Mouse (Mus musculus) adrenal gland, postnatal 14 days (tissue): Measurements from ENCODE around the gene Klrb1. TPM values are rescaled to one million over a fixed set of nuclear protein-coding genes. Genes with fewer than 3 reads are reported as not detected.
"Not testable (repeated sequence)": the region's sequence is repeated elsewhere in the genome, so short reads cannot be mapped to it uniquely, and the experiment has no call there.

Experiments used
- DNase-seq: peaks from one replicate; pipeline ENCODE4 v3.0.0; 2021; ENCODE audit warnings: mixed read lengths
- long read RNA-seq, 2 experiments: library from polyadenylated mRNA; stranded (forward); transcript quantifications; one replicate each; pipeline ENCODE4 v2.0.0; 2021
- total RNA-seq: library from RNA; stranded (reverse); gene quantifications from 2 replicates; pipeline ENCODE4 v1.2.3, GENCODE M21; 2021

Gene Klrb1
- total RNA-seq, result not detected in 2 replicates
- long read RNA-seq, experiment 1, result 0 reads
- long read RNA-seq, experiment 2, result 0 reads

- DNase-seq, result no peak
Measured at GRCm38 (mm10) chr6:128722959-128723358, at the start of gene Klrb1. Gene Klrb1, minus strand, starts transcription at chr6:128723059.

GRCm38 (mm10) chr6:128769481-128770253 lies 46.8 kb upstream of the Klrb1 start:
- no peak for DNase-seq

- no peak for DNase-seq
Measured at GRCm38 (mm10) chr6:128768047-128768446, 45.2 kb upstream of the Klrb1 start.

- peak; percentile 54 for DNase-seq
Measured at GRCm38 (mm10) chr6:128766486-128767254, 43.8 kb upstream of the Klrb1 start.

GRCm38 (mm10) chr6:128765211-128765610 lies 42.4 kb upstream of the Klrb1 start:
- no peak for DNase-seq

- DNase-seq, result no peak
Measured at GRCm38 (mm10) chr6:128764598-128764997, 41.7 kb upstream of the Klrb1 start.

- peak; percentile 95 for DNase-seq
Measured at GRCm38 (mm10) chr6:128763736-128764523, 41.1 kb upstream of the Klrb1 start.

- not testable (repeated sequence) for DNase-seq
Measured at GRCm38 (mm10) chr6:128762892-128763670, 40.2 kb upstream of the Klrb1 start.

- no peak for DNase-seq
Measured at GRCm38 (mm10) chr6:128761144-128761540, 38.3 kb upstream of the Klrb1 start.

- DNase-seq, result peak; percentile 88
Measured at GRCm38 (mm10) chr6:128760416-128761143, 37.7 kb upstream of the Klrb1 start.

GRCm38 (mm10) chr6:128760016-128760415 lies 37.2 kb upstream of the Klrb1 start:
- peak; percentile 94 for DNase-seq

- DNase-seq, result no peak
Measured at GRCm38 (mm10) chr6:128759221-128759950, 36.5 kb upstream of the Klrb1 start.

GRCm38 (mm10) chr6:128755402-128755763 lies 32.5 kb upstream of the Klrb1 start:
- DNase-seq, result not testable (repeated sequence)

- DNase-seq, result not testable (repeated sequence)
Measured at GRCm38 (mm10) chr6:128754748-128755401, 32.0 kb upstream of the Klrb1 start.

- DNase-seq, result not testable (repeated sequence)
Measured at GRCm38 (mm10) chr6:128754265-128754664, 31.4 kb upstream of the Klrb1 start.

- DNase-seq, result peak; percentile 88
Measured at GRCm38 (mm10) chr6:128753610-128754224, 30.9 kb upstream of the Klrb1 start.

GRCm38 (mm10) chr6:128747006-128747405 lies 24.1 kb upstream of the Klrb1 start:
- DNase-seq, result not testable (repeated sequence)

- no peak for DNase-seq
Measured at GRCm38 (mm10) chr6:128737445-128737844, 14.6 kb upstream of the Klrb1 start.

- DNase-seq, result peak; percentile 24
Measured at GRCm38 (mm10) chr6:128736100-128736499, 13.2 kb upstream of the Klrb1 start.
